In the genomic region with DNA sequence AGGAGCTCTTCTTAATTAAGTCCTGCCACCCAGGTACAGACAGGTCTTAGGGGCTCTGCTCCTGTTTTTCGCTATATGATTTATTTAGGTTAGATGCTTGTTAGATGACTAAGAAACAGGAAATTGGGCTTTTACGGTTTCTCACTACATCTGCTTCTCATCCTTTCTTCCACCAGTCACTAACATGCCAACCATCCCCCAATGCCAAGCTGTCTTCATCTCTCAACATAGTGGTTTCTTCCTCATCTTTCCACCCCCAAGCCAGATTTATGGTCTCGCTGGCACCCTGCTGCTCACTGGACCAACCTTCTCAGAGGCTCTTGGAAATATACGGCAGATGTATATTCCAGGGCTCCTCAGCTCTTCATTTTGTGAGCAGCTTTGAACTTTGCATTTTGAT, we compare ENCODE assay signal across 14 mouse cellular contexts. TPM values are rescaled to one million over a fixed set of nuclear protein-coding genes. Genes with fewer than 3 reads are reported as not detected.
DNase-seq lines count a peak whose midpoint lies in the region; ATAC-seq and TF ChIP-seq lines count a peak whose summit lies in the region.
"Had no signal": no experiment of that assay in that cellular context is flagged by ENCODE, and none has a peak within 500 bp of the region (broad histone marks: within the 10 kb centered on the region; RNA-seq: fewer than 3 reads in every experiment).

No protein-coding gene starts in this region.

- H3K9ac ChIP-seq in forebrain, embryonic 11.5 days (ENCODE audit: low read length), result no peak overlapping the region
- no peak overlapping the region for H3K9ac ChIP-seq in lung, embryonic 14.5 days
- no peak overlapping the region for H3K9ac ChIP-seq in embryonic facial prominence, embryonic 15.5 days
- H3K9ac ChIP-seq in midbrain, embryonic 15.5 days, result no peak overlapping the region

- TF ChIP-seq POLR2A in cerebellum, adult 2 months (IDR thresholded peaks at IDR 0.05; ENCODE audit: borderline replicate concordance, insufficient read depth, low read length), result no peak

- WGBS in forebrain, embryonic 10.5 days, result 92% methylated on average over 4 of the region's 4 CpGs
- WGBS in forebrain, embryonic 11.5 days, result 88% methylated on average over 4 of the region's 4 CpGs
- 83% methylated on average over 4 of the region's 4 CpGs for WGBS in lung, embryonic 14.5 days
- 69% methylated on average over 4 of the region's 4 CpGs for WGBS in embryonic facial prominence, embryonic 15.5 days
- 90% methylated on average over 4 of the region's 4 CpGs for WGBS in midbrain, embryonic 15.5 days
- 56% methylated on average over 4 of the region's 4 CpGs for WGBS in cerebellum, adult 2 months

- H3K27me3 ChIP-seq in forebrain, embryonic 10.5 days (ENCODE audit: poor library complexity, severe bottlenecking), result no peaks in the 10 kb centered on the region
- H3K27me3 ChIP-seq in forebrain, embryonic 11.5 days (ENCODE audit: control insufficient read depth, insufficient read depth, low read length), result no peaks in the 10 kb centered on the region
- no peaks in the 10 kb centered on the region for H3K27me3 ChIP-seq in lung, embryonic 14.5 days (ENCODE audit: insufficient read depth, low read length)
- H3K27me3 ChIP-seq in embryonic facial prominence, embryonic 15.5 days, result no peaks in the 10 kb centered on the region
- H3K27me3 ChIP-seq in midbrain, embryonic 15.5 days (replicated peaks), result no peaks in the 10 kb centered on the region
- no peaks in the 10 kb centered on the region for H3K27me3 ChIP-seq in cerebellum, adult 2 months (ENCODE audit: control insufficient read depth, insufficient read depth, low read length)

- peak overlapping the region; percentile 96; the same call in 1 of the 2 replicates for H3K4me3 ChIP-seq in forebrain, embryonic 10.5 days
- H3K4me3 ChIP-seq in forebrain, embryonic 11.5 days (ENCODE audit: low read depth, low read length), result no peak overlapping the region
- H3K4me3 ChIP-seq in lung, embryonic 14.5 days (ENCODE audit: low read depth, low read length), result no peak overlapping the region
- H3K4me3 ChIP-seq in embryonic facial prominence, embryonic 15.5 days (replicated peaks), result no peak overlapping the region
- H3K4me3 ChIP-seq in midbrain, embryonic 15.5 days, result no peak overlapping the region
- H3K4me3 ChIP-seq in cerebellum, adult 2 months (replicated peaks; ENCODE audit: insufficient read depth, low read depth, low read length), result no peak overlapping the region

- H3K9me3 ChIP-seq in forebrain, embryonic 10.5 days, result no peaks in the 10 kb centered on the region
- H3K9me3 ChIP-seq in forebrain, embryonic 11.5 days (ENCODE audit: control insufficient read depth, low read length), result no peaks in the 10 kb centered on the region
- no peaks in the 10 kb centered on the region for H3K9me3 ChIP-seq in lung, embryonic 14.5 days (ENCODE audit: low read depth, low read length)
- H3K9me3 ChIP-seq in embryonic facial prominence, embryonic 15.5 days (replicated peaks), result no peaks in the 10 kb centered on the region
- H3K9me3 ChIP-seq in midbrain, embryonic 15.5 days, result no peaks in the 10 kb centered on the region
- H3K9me3 ChIP-seq: G1E had no signal

- no peak overlapping the region for H3K27ac ChIP-seq in forebrain, embryonic 10.5 days
- H3K27ac ChIP-seq in forebrain, embryonic 11.5 days (ENCODE audit: low read depth, low read length), result no peak overlapping the region
- H3K27ac ChIP-seq in lung, embryonic 14.5 days (ENCODE audit: low read depth), result no peak overlapping the region
- no peak overlapping the region for H3K27ac ChIP-seq in embryonic facial prominence, embryonic 15.5 days (replicated peaks)
- H3K27ac ChIP-seq in midbrain, embryonic 15.5 days, result no peak overlapping the region
- H3K27ac ChIP-seq in cerebellum, adult 2 months (ENCODE audit: insufficient read depth, low read length), result no peak overlapping the region
- H3K27ac ChIP-seq: heart, adult 2 months; left cerebral cortex, adult 2 months had no signal

- peaks cover 51% of the 10 kb centered on the region for H3K36me3 ChIP-seq in forebrain, embryonic 10.5 days (replicated peaks)
- H3K36me3 ChIP-seq in forebrain, embryonic 11.5 days (ENCODE audit: control insufficient read depth, insufficient read depth, low read length), result peaks cover 17% of the 10 kb centered on the region
- H3K36me3 ChIP-seq in lung, embryonic 14.5 days (ENCODE audit: insufficient read depth), result peaks cover 46% of the 10 kb centered on the region
- peaks cover 46% of the 10 kb centered on the region for H3K36me3 ChIP-seq in embryonic facial prominence, embryonic 15.5 days
- peaks cover 40% of the 10 kb centered on the region for H3K36me3 ChIP-seq in midbrain, embryonic 15.5 days (replicated peaks)

- peaks cover 26% of the 10 kb centered on the region for H3K4me1 ChIP-seq in forebrain, embryonic 10.5 days
- peaks cover 6% of the 10 kb centered on the region; the same call in 1 of the 2 replicates for H3K4me1 ChIP-seq in forebrain, embryonic 11.5 days (replicated peaks; ENCODE audit: control insufficient read depth, insufficient read depth, low read length)
- H3K4me1 ChIP-seq in lung, embryonic 14.5 days (ENCODE audit: insufficient read depth), result peaks cover 4% of the 10 kb centered on the region; the same call in 1 of the 2 replicates
- H3K4me1 ChIP-seq in embryonic facial prominence, embryonic 15.5 days, result peaks cover 26% of the 10 kb centered on the region
- peaks cover 22% of the 10 kb centered on the region for H3K4me1 ChIP-seq in midbrain, embryonic 15.5 days
- peaks cover 12% of the 10 kb centered on the region for H3K4me1 ChIP-seq in cerebellum, adult 2 months (ENCODE audit: control insufficient read depth, insufficient read depth, low read length)

- no peak for DNase-seq in forebrain, embryonic 10.5 days (ENCODE audit: extremely low spot score, low spot score)
- no peak for DNase-seq in forebrain, embryonic 11.5 days (ENCODE audit: low spot score)
- DNase-seq in lung, embryonic 14.5 days, result no peak
- no peak for DNase-seq in lung, postnatal 10 days
- no peak for DNase-seq in cerebellum, postnatal 14 days
- no peak for DNase-seq in cerebellum, adult 2 months
- DNase-seq: heart, adult 2 months; kidney, postnatal 25 days; lung, adult 2 months had no signal

- no peak for ATAC-seq in forebrain, embryonic 11.5 days (replicated peaks; ENCODE audit: low FRiP score)
- ATAC-seq in lung, embryonic 14.5 days (ENCODE audit: insufficient read depth), result no peak
- no peak for ATAC-seq in embryonic facial prominence, embryonic 15.5 days (ENCODE audit: insufficient number of reproducible peaks, low FRiP score, low TSS enrichment, low read depth)
- no peak for ATAC-seq in midbrain, embryonic 15.5 days (replicated peaks)
- ATAC-seq: hindbrain, embryonic 16.5 days had no signal

- H3K4me2 ChIP-seq in forebrain, embryonic 11.5 days (ENCODE audit: low read depth, low read length, severe bottlenecking), result no peak overlapping the region
- H3K4me2 ChIP-seq in lung, embryonic 14.5 days, result 0 out of 2 replicates have a peak overlapping the region, but pooled peaks have one; percentile 4
- H3K4me2 ChIP-seq in embryonic facial prominence, embryonic 15.5 days (replicated peaks), result peak overlapping the region; percentile 95
- H3K4me2 ChIP-seq in midbrain, embryonic 15.5 days, result peak overlapping the region; percentile 80; the same call in 1 of the 2 replicates

- no peak for TF ChIP-seq CTCF in lung, embryonic 14.5 days (IDR thresholded peaks at IDR 0.05; ENCODE audit: low read depth)
- TF ChIP-seq CTCF in cerebellum, adult 2 months (IDR thresholded peaks at IDR 0.05; ENCODE audit: borderline replicate concordance, insufficient read depth, low read depth, low read length), result no peak

RNA-seq across cellular contexts. Expression of gene Selenoo, which starts 1.8 kb away (rescaled TPM):
- polyA plus RNA-seq in forebrain, embryonic 10.5 days (2016; fragmentation: Nextera tagmentation; extraction: Ambion mirVana), result 14.4 and 14.8 TPM in 2 replicates
- 22.6 and 25.1 TPM in 2 replicates for polyA plus RNA-seq in forebrain, embryonic 11.5 days (2014; fragmentation: Nextera tagmentation; extraction: Ambion mirVana)
- polyA plus RNA-seq in lung, embryonic 14.5 days (2014; fragmentation: Nextera tagmentation; extraction: Ambion mirVana), result 18.7 and 21.5 TPM in 2 replicates
- polyA plus RNA-seq in embryonic facial prominence, embryonic 15.5 days (2015; fragmentation: Nextera tagmentation; extraction: Ambion mirVana), result 20.7 and 20.9 TPM in 2 replicates
- 20.4 and 22.4 TPM in 2 replicates for polyA plus RNA-seq in midbrain, embryonic 15.5 days (2015; fragmentation: Nextera tagmentation; extraction: Ambion mirVana)
- 58.1 and 65.6 TPM in 2 replicates for polyA plus RNA-seq in cerebellum, adult 2 months (2012; rRNA removed)

RNA-seq across cellular contexts. Expression of gene Trabd, which starts 15.7 kb away (rescaled TPM):
- polyA plus RNA-seq in forebrain, embryonic 10.5 days (2016; fragmentation: Nextera tagmentation; extraction: Ambion mirVana), result 53.4 and 55.9 TPM in 2 replicates
- polyA plus RNA-seq in forebrain, embryonic 11.5 days (2014; fragmentation: Nextera tagmentation; extraction: Ambion mirVana), result 55.8 and 61.0 TPM in 2 replicates
- 48.6 and 51.6 TPM in 2 replicates for polyA plus RNA-seq in lung, embryonic 14.5 days (2014; fragmentation: Nextera tagmentation; extraction: Ambion mirVana)
- 53.8 and 55.6 TPM in 2 replicates for polyA plus RNA-seq in embryonic facial prominence, embryonic 15.5 days (2015; fragmentation: Nextera tagmentation; extraction: Ambion mirVana)
- polyA plus RNA-seq in midbrain, embryonic 15.5 days (2015; fragmentation: Nextera tagmentation; extraction: Ambion mirVana), result 39.3 and 40.2 TPM in 2 replicates
- 52.5 and 56.4 TPM in 2 replicates for polyA plus RNA-seq in cerebellum, adult 2 months (2012; rRNA removed)

RNA-seq across cellular contexts. Expression of gene Panx2, which starts 31.1 kb away (rescaled TPM):
- polyA plus RNA-seq in forebrain, embryonic 10.5 days (2016; fragmentation: Nextera tagmentation; extraction: Ambion mirVana), result 0.54 and 0.71 TPM in 2 replicates
- polyA plus RNA-seq in forebrain, embryonic 11.5 days (2014; fragmentation: Nextera tagmentation; extraction: Ambion mirVana), result 0.71 and 0.83 TPM in 2 replicates
- 0.22 and 0.34 TPM in 2 replicates for polyA plus RNA-seq in lung, embryonic 14.5 days (2014; fragmentation: Nextera tagmentation; extraction: Ambion mirVana)
- 0.33 and 0.84 TPM in 2 replicates for polyA plus RNA-seq in embryonic facial prominence, embryonic 15.5 days (2015; fragmentation: Nextera tagmentation; extraction: Ambion mirVana)
- 8.5 and 9.1 TPM in 2 replicates for polyA plus RNA-seq in midbrain, embryonic 15.5 days (2015; fragmentation: Nextera tagmentation; extraction: Ambion mirVana)
- polyA plus RNA-seq in cerebellum, adult 2 months (2012; rRNA removed), result 134 and 155 TPM in 2 replicates

RNA-seq across cellular contexts. Expression of gene Tubgcp6, which starts 32.2 kb away (rescaled TPM):
- polyA plus RNA-seq in forebrain, embryonic 10.5 days (2016; fragmentation: Nextera tagmentation; extraction: Ambion mirVana), result 25.7 and 26.5 TPM in 2 replicates
- polyA plus RNA-seq in forebrain, embryonic 11.5 days (2014; fragmentation: Nextera tagmentation; extraction: Ambion mirVana), result 24.2 and 26.0 TPM in 2 replicates
- 18.4 and 19.8 TPM in 2 replicates for polyA plus RNA-seq in lung, embryonic 14.5 days (2014; fragmentation: Nextera tagmentation; extraction: Ambion mirVana)
- 14.8 and 15.2 TPM in 2 replicates for polyA plus RNA-seq in embryonic facial prominence, embryonic 15.5 days (2015; fragmentation: Nextera tagmentation; extraction: Ambion mirVana)
- 20.1 and 21.2 TPM in 2 replicates for polyA plus RNA-seq in midbrain, embryonic 15.5 days (2015; fragmentation: Nextera tagmentation; extraction: Ambion mirVana)
- 77.4 and 82.1 TPM in 2 replicates for polyA plus RNA-seq in cerebellum, adult 2 months (2012; rRNA removed)

RNA-seq across cellular contexts. Expression of gene Hdac10, which starts 37.8 kb away (rescaled TPM):
- polyA plus RNA-seq in forebrain, embryonic 10.5 days (2016; fragmentation: Nextera tagmentation; extraction: Ambion mirVana), result 15.0 and 16.5 TPM in 2 replicates
- 14.2 and 16.2 TPM in 2 replicates for polyA plus RNA-seq in forebrain, embryonic 11.5 days (2014; fragmentation: Nextera tagmentation; extraction: Ambion mirVana)
- polyA plus RNA-seq in lung, embryonic 14.5 days (2014; fragmentation: Nextera tagmentation; extraction: Ambion mirVana), result 18.8 and 19.7 TPM in 2 replicates
- polyA plus RNA-seq in embryonic facial prominence, embryonic 15.5 days (2015; fragmentation: Nextera tagmentation; extraction: Ambion mirVana), result 22.3 and 25.7 TPM in 2 replicates
- polyA plus RNA-seq in midbrain, embryonic 15.5 days (2015; fragmentation: Nextera tagmentation; extraction: Ambion mirVana), result 27.0 and 31.4 TPM in 2 replicates
- polyA plus RNA-seq in cerebellum, adult 2 months (2012; rRNA removed), result 31.4 and 36.3 TPM in 2 replicates

Comparison
In these comparisons a context has a peak if more than half of its experiments do, and no peak if none do; other contexts are left out.
1. RNA of gene Panx2, which starts 31.1 kb away (polyA plus RNA-seq): 134 to 155 TPM in cerebellum, adult 2 months; 8.5 to 9.1 TPM in midbrain, embryonic 15.5 days, 0.71 to 0.83 TPM in forebrain, embryonic 11.5 days, 0.54 to 0.71 TPM in forebrain, embryonic 10.5 days, 0.22 to 0.34 TPM in lung, embryonic 14.5 days and 0.33 to 0.84 TPM in embryonic facial prominence, embryonic 15.5 days; every median in the first group is over 10 times any median in the second.